ENCODE assay signal across 9 mouse cellular contexts in genomic region chr1:64616076-64616475, GRCm38 (mm10). TPM values are rescaled to one million over a fixed set of nuclear protein-coding genes. Genes with fewer than 3 reads are reported as not detected.
DNase-seq lines count a peak whose midpoint lies in the region; ATAC-seq and TF ChIP-seq lines count a peak whose summit lies in the region.
"Had no signal": no experiment of that assay in that cellular context is flagged by ENCODE, and none has a peak within 500 bp of the region (broad histone marks: within the 10 kb centered on the region; RNA-seq: fewer than 3 reads in every experiment).

No protein-coding gene starts in this region.

- no peak for ATAC-seq in lung, embryonic 14.5 days (ENCODE audit: insufficient read depth)
- ATAC-seq in embryonic facial prominence, embryonic 15.5 days (ENCODE audit: insufficient number of reproducible peaks, low FRiP score, low TSS enrichment, low read depth): no peak
- no peak for ATAC-seq in intestine, postnatal 0 days
- ATAC-seq in neural tube, embryonic 15.5 days (ENCODE audit: low FRiP score): no peak

- 69% methylated on average over 6 of the region's 6 CpGs for WGBS in lung, embryonic 14.5 days
- 61% methylated on average over 6 of the region's 6 CpGs for WGBS in embryonic facial prominence, embryonic 15.5 days
- WGBS in intestine, postnatal 0 days: 76% methylated on average over 6 of the region's 6 CpGs
- WGBS in neural tube, embryonic 15.5 days: 67% methylated on average over 6 of the region's 6 CpGs

- peak overlapping the region; percentile 85 for H3K9ac ChIP-seq in lung, embryonic 14.5 days
- peak overlapping the region; percentile 84 for H3K9ac ChIP-seq in embryonic facial prominence, embryonic 15.5 days
- H3K9ac ChIP-seq in intestine, postnatal 0 days (ENCODE audit: low read depth, low read length): no peak overlapping the region
- peak overlapping the region; percentile 99 for H3K9ac ChIP-seq in neural tube, embryonic 15.5 days (replicated peaks)

- TF ChIP-seq CTCF in lung, embryonic 14.5 days (IDR thresholded peaks at IDR 0.05; ENCODE audit: low read depth): no peak
- TF ChIP-seq CTCF in intestine, postnatal 0 days (IDR thresholded peaks at IDR 0.05; ENCODE audit: low read depth): no peak

- peak overlapping the region; percentile 72 for H3K4me3 ChIP-seq in lung, embryonic 14.5 days (ENCODE audit: low read depth, low read length)
- H3K4me3 ChIP-seq in embryonic facial prominence, embryonic 15.5 days (replicated peaks): peak overlapping the region; percentile 82
- H3K4me3 ChIP-seq in intestine, postnatal 0 days (ENCODE audit: low read depth, low read length): peak overlapping the region; percentile 65
- H3K4me3 ChIP-seq in neural tube, embryonic 15.5 days (replicated peaks): peak overlapping the region; percentile 63

- no peak overlapping the region for H3K27ac ChIP-seq in lung, embryonic 14.5 days (ENCODE audit: low read depth)
- H3K27ac ChIP-seq in embryonic facial prominence, embryonic 15.5 days (replicated peaks): peak overlapping the region; percentile 99
- H3K27ac ChIP-seq in intestine, postnatal 0 days (ENCODE audit: low read depth, low read length): no peak overlapping the region
- H3K27ac ChIP-seq in neural tube, embryonic 15.5 days (replicated peaks): no peak overlapping the region; the same call in 1 of the 2 replicates

- DNase-seq in lung, embryonic 14.5 days: no peak
- DNase-seq in lung, postnatal 14 days: no peak
- DNase-seq in left cerebral cortex, postnatal 36 days (ENCODE audit: low spot score in 2 of 2): no peak
- no peak for DNase-seq in spleen, postnatal 10 days (ENCODE audit: low spot score in 2 of 2)
- DNase-seq in right cerebral cortex, postnatal 14 days: no peak
- DNase-seq: thymus, postnatal 14 days had no signal

- intact Hi-C loops in left cerebral cortex, postnatal 36 days (cut with DNase I): loop anchor here (2.0 to 10.0 kb wide), 5 partner anchors 83 to 951 kb away; partner anchors contain the start of genes 4933402D24Rik and Creb1

- peaks cover 4% of the 10 kb centered on the region; the same call in 1 of the 2 replicates for H3K4me1 ChIP-seq in lung, embryonic 14.5 days (ENCODE audit: insufficient read depth)
- peaks cover 21% of the 10 kb centered on the region for H3K4me1 ChIP-seq in embryonic facial prominence, embryonic 15.5 days
- no peaks in the 10 kb centered on the region for H3K4me1 ChIP-seq in intestine, postnatal 0 days (replicated peaks; ENCODE audit: control insufficient read depth, insufficient read depth, low read length)
- peaks cover 21% of the 10 kb centered on the region for H3K4me1 ChIP-seq in neural tube, embryonic 15.5 days

- peak overlapping the region; percentile 61 for H3K4me2 ChIP-seq in lung, embryonic 14.5 days
- peak overlapping the region; percentile 74 for H3K4me2 ChIP-seq in embryonic facial prominence, embryonic 15.5 days (replicated peaks)
- peak overlapping the region; percentile 75 for H3K4me2 ChIP-seq in intestine, postnatal 0 days (replicated peaks; ENCODE audit: low read depth)
- peak overlapping the region; percentile 77 for H3K4me2 ChIP-seq in neural tube, embryonic 15.5 days

- H3K9me3 ChIP-seq in lung, embryonic 14.5 days (ENCODE audit: low read depth, low read length): no peaks in the 10 kb centered on the region
- H3K9me3 ChIP-seq in embryonic facial prominence, embryonic 15.5 days (replicated peaks): no peaks in the 10 kb centered on the region
- H3K9me3 ChIP-seq in intestine, postnatal 0 days (ENCODE audit: control insufficient read depth): no peaks in the 10 kb centered on the region
- H3K9me3 ChIP-seq in neural tube, embryonic 15.5 days (replicated peaks): no peaks in the 10 kb centered on the region

- H3K27me3 ChIP-seq in lung, embryonic 14.5 days (ENCODE audit: insufficient read depth, low read length): no peaks in the 10 kb centered on the region
- no peaks in the 10 kb centered on the region for H3K27me3 ChIP-seq in embryonic facial prominence, embryonic 15.5 days
- no peaks in the 10 kb centered on the region for H3K27me3 ChIP-seq in intestine, postnatal 0 days (replicated peaks; ENCODE audit: control insufficient read depth, insufficient read depth, low read length)
- H3K27me3 ChIP-seq in neural tube, embryonic 15.5 days (replicated peaks): no peaks in the 10 kb centered on the region

- peaks cover 14% of the 10 kb centered on the region; the same call in 1 of the 2 replicates for H3K36me3 ChIP-seq in lung, embryonic 14.5 days (ENCODE audit: insufficient read depth)
- 0 out of 2 replicates have a peak, but pooled peaks cover 8% of the 10 kb centered on the region for H3K36me3 ChIP-seq in embryonic facial prominence, embryonic 15.5 days
- no peaks in the 10 kb centered on the region for H3K36me3 ChIP-seq in intestine, postnatal 0 days (ENCODE audit: control insufficient read depth, insufficient read depth)
- peaks cover 7% of the 10 kb centered on the region; the same call in 1 of the 2 replicates for H3K36me3 ChIP-seq in neural tube, embryonic 15.5 days

RNA-seq across cellular contexts. Expression of gene Mettl21a, which starts 1.0 kb away (rescaled TPM):
- polyA plus RNA-seq in lung, embryonic 14.5 days (2014; fragmentation: Nextera tagmentation; extraction: Ambion mirVana): 17.8 and 20.3 TPM in 2 replicates
- polyA plus RNA-seq in embryonic facial prominence, embryonic 15.5 days (2015; fragmentation: Nextera tagmentation; extraction: Ambion mirVana): 23.1 and 25.8 TPM in 2 replicates
- 9.5 and 10.2 TPM in 2 replicates for polyA plus RNA-seq in intestine, postnatal 0 days (2015; fragmentation: Nextera tagmentation; extraction: Ambion mirVana)
- polyA plus RNA-seq in neural tube, embryonic 15.5 days (2015; fragmentation: Nextera tagmentation; extraction: Ambion mirVana): 17.7 and 18.8 TPM in 2 replicates
- total RNA-seq in left cerebral cortex, postnatal 36 days (2021): 10 to 100 TPM in 1 of 2 experiments, 1 to 10 TPM in 1; 9.8 to 10.1 TPM
